Mouse (Mus musculus): ENCODE results near the gene Nexn. TPM values are rescaled to one million over a fixed set of nuclear protein-coding genes. Genes with fewer than 3 reads are reported as not detected.
"Not testable (repeated sequence)": the region's sequence is repeated elsewhere in the genome, so short reads cannot be mapped to it uniquely, and the experiment has no call there.

Nexn gene
- polyA plus RNA-seq, 1 experiment from 2014 or later: 37.9 TPM

GRCm38 (mm10) chr3:152199125-152199524 lies 67.0 kb downstream of the Nexn start:
- H3K4me3 ChIP-seq (ENCODE audit: low read depth, low read length): no peak overlapping the region
- H3K36me3 ChIP-seq (ENCODE audit: control insufficient read depth, insufficient read depth, low read length): no peaks in the 10 kb centered on the region
- TF ChIP-seq EP300 (optimal IDR thresholded peaks at IDR 0.05): no peak
- TF ChIP-seq CTCF (IDR thresholded peaks at IDR 0.05; ENCODE audit: low read depth): no peak
- no peak; the same call in 1 of the 2 replicates for ATAC-seq (ENCODE audit: low FRiP score, low TSS enrichment)
- no peak overlapping the region for H3K27ac ChIP-seq (replicated peaks)
- no peaks in the 10 kb centered on the region for H3K27me3 ChIP-seq (ENCODE audit: control insufficient read depth, insufficient read depth, low read length)
- no peaks in the 10 kb centered on the region for H3K9me3 ChIP-seq (ENCODE audit: control insufficient read depth, low read length)
- no peak overlapping the region for H3K9ac ChIP-seq (ENCODE audit: low read length)
- no peak overlapping the region for H3K4me2 ChIP-seq (replicated peaks; ENCODE audit: low read depth)
- no peak for DNase-seq (ENCODE audit: low spot score)
- H3K4me1 ChIP-seq (replicated peaks; ENCODE audit: control insufficient read depth, insufficient read depth): no peaks in the 10 kb centered on the region
- 68% methylated on average over 3 of the region's 3 CpGs for WGBS

GRCm38 (mm10) chr3:152197246-152197645 lies 68.9 kb downstream of the Nexn start:
- H3K36me3 ChIP-seq (ENCODE audit: control insufficient read depth, insufficient read depth, low read length); H3K9me3 ChIP-seq (ENCODE audit: control insufficient read depth, low read length); H3K27ac ChIP-seq (replicated peaks); H3K27me3 ChIP-seq (ENCODE audit: control insufficient read depth, insufficient read depth, low read length); H3K9ac ChIP-seq (ENCODE audit: low read length); DNase-seq (ENCODE audit: low spot score); H3K4me2 ChIP-seq (replicated peaks; ENCODE audit: low read depth); H3K4me1 ChIP-seq (replicated peaks; ENCODE audit: control insufficient read depth, insufficient read depth); ATAC-seq (ENCODE audit: low FRiP score, low TSS enrichment); H3K4me3 ChIP-seq (ENCODE audit: low read depth, low read length): not testable (repeated sequence)
- WGBS: 49% methylated on average over 2 of the region's 2 CpGs

GRCm38 (mm10) chr3:152193635-152194097 lies 72.5 kb downstream of the Nexn start:
- peak; percentile 98 for ATAC-seq (ENCODE audit: low FRiP score, low TSS enrichment)
- peak; percentile 34 for TF ChIP-seq CTCF (IDR thresholded peaks at IDR 0.05; ENCODE audit: low read depth)
- no peak for TF ChIP-seq EP300 (optimal IDR thresholded peaks at IDR 0.05)
- WGBS: 0% methylated on average over 17 of the region's 17 CpGs

GRCm38 (mm10) chr3:152193177-152193576 lies 73.0 kb downstream of the Nexn start:
- TF ChIP-seq CTCF (IDR thresholded peaks at IDR 0.05; ENCODE audit: low read depth) (no peak), EP300 (optimal IDR thresholded peaks at IDR 0.05) (no peak)
- Histone ChIP-seq H3K4me1 (replicated peaks; ENCODE audit: control insufficient read depth, insufficient read depth) (0 out of 2 replicates have a peak, but pooled peaks cover 2% of the 10 kb centered on the region), H3K9me3 (ENCODE audit: control insufficient read depth, low read length) (no peaks in the 10 kb centered on the region), H3K27me3 (ENCODE audit: control insufficient read depth, insufficient read depth, low read length) (no peaks in the 10 kb centered on the region), H3K36me3 (ENCODE audit: control insufficient read depth, insufficient read depth, low read length) (no peaks in the 10 kb centered on the region), H3K4me2 (replicated peaks; ENCODE audit: low read depth) (peak overlapping the region; percentile 49), H3K27ac (replicated peaks) (peak overlapping the region; percentile 80), H3K9ac (ENCODE audit: low read length) (peak overlapping the region; percentile 61), H3K4me3 (ENCODE audit: low read depth, low read length) (peak overlapping the region; percentile 46)
- ATAC-seq (ENCODE audit: low FRiP score, low TSS enrichment): no peak
- WGBS: 2% methylated on average over 7 of the region's 7 CpGs
- DNase-seq (ENCODE audit: low spot score): no peak

More at GRCm38 (mm10) chr3:152193635-152194097, 72.5 kb downstream of the Nexn start:
- H3K9ac ChIP-seq (ENCODE audit: low read length): peak overlapping the region; percentile 61
- H3K4me3 ChIP-seq (ENCODE audit: low read depth, low read length): peak overlapping the region; percentile 46
- H3K4me2 ChIP-seq (replicated peaks; ENCODE audit: low read depth): peak overlapping the region; percentile 49
- H3K27ac ChIP-seq (replicated peaks): peak overlapping the region; percentile 80
- H3K4me1 ChIP-seq (replicated peaks; ENCODE audit: control insufficient read depth, insufficient read depth): 0 out of 2 replicates have a peak, but pooled peaks cover 2% of the 10 kb centered on the region
- H3K27me3 ChIP-seq (ENCODE audit: control insufficient read depth, insufficient read depth, low read length): no peaks in the 10 kb centered on the region
- DNase-seq (ENCODE audit: low spot score): peak; percentile 85
- no peaks in the 10 kb centered on the region for H3K9me3 ChIP-seq (ENCODE audit: control insufficient read depth, low read length)
- H3K36me3 ChIP-seq (ENCODE audit: control insufficient read depth, insufficient read depth, low read length): no peaks in the 10 kb centered on the region

- peak; percentile 40 for DNase-seq (ENCODE audit: low spot score)
- 0 out of 2 replicates have a peak, but pooled peaks have one; percentile 23 for ATAC-seq (ENCODE audit: low FRiP score, low TSS enrichment)
- TF ChIP-seq EP300 (optimal IDR thresholded peaks at IDR 0.05) (no peak), CTCF (IDR thresholded peaks at IDR 0.05; ENCODE audit: low read depth) (no peak)
Observed at GRCm38 (mm10) chr3:152192238-152192931, 73.8 kb downstream of the Nexn start.

GRCm38 (mm10) chr3:152191791-152192237 lies 74.3 kb downstream of the Nexn start:
- peak overlapping the region; percentile 60 for H3K4me2 ChIP-seq (replicated peaks; ENCODE audit: low read depth)
- H3K27me3 ChIP-seq (ENCODE audit: control insufficient read depth, insufficient read depth, low read length): no peaks in the 10 kb centered on the region
- peak overlapping the region; percentile 53 for H3K4me3 ChIP-seq (ENCODE audit: low read depth, low read length)
- DNase-seq (ENCODE audit: low spot score): peak; percentile 58
- TF ChIP-seq EP300 (optimal IDR thresholded peaks at IDR 0.05) (no peak), CTCF (IDR thresholded peaks at IDR 0.05; ENCODE audit: low read depth) (peak; percentile 40)
- no peaks in the 10 kb centered on the region for H3K9me3 ChIP-seq (ENCODE audit: control insufficient read depth, low read length)
- H3K9ac ChIP-seq (ENCODE audit: low read length): peak overlapping the region; percentile 65
- 0 out of 2 replicates have a peak, but pooled peaks cover 2% of the 10 kb centered on the region for H3K4me1 ChIP-seq (replicated peaks; ENCODE audit: control insufficient read depth, insufficient read depth)
- no peaks in the 10 kb centered on the region for H3K36me3 ChIP-seq (ENCODE audit: control insufficient read depth, insufficient read depth, low read length)
- peak; percentile 68 for ATAC-seq (ENCODE audit: low FRiP score, low TSS enrichment)
- 2% methylated on average over 6 of the region's 6 CpGs for WGBS
- peak overlapping the region; percentile 92 for H3K27ac ChIP-seq (replicated peaks)

More at GRCm38 (mm10) chr3:152192238-152192931, 73.8 kb downstream of the Nexn start:
- Histone ChIP-seq H3K4me3 (ENCODE audit: low read depth, low read length) (peak overlapping the region; percentile 53), H3K36me3 (ENCODE audit: control insufficient read depth, insufficient read depth, low read length) (no peaks in the 10 kb centered on the region), H3K27me3 (ENCODE audit: control insufficient read depth, insufficient read depth, low read length) (no peaks in the 10 kb centered on the region), H3K27ac (replicated peaks) (peak overlapping the region; percentile 92), H3K9ac (ENCODE audit: low read length) (peak overlapping the region; percentile 65), H3K4me2 (replicated peaks; ENCODE audit: low read depth) (peak overlapping the region; percentile 60), H3K4me1 (replicated peaks; ENCODE audit: control insufficient read depth, insufficient read depth) (0 out of 2 replicates have a peak, but pooled peaks cover 2% of the 10 kb centered on the region), H3K9me3 (ENCODE audit: control insufficient read depth, low read length) (no peaks in the 10 kb centered on the region)
- 6% methylated on average over 9 of the region's 11 CpGs for WGBS

Measured in stomach, postnatal 0 days (tissue).